Mouse (Mus musculus) E14TG2a.4 (cell line): ENCODE measurements around the gene Shisa6.

ENCODE experiments used
- H3K27me3 ChIP-seq: 2 replicates; pipeline ENCODE4 v1.6.1; 2014; ENCODE audit warnings: low read length, control low read depth; ENCODE audit not compliant: insufficient read depth
- H3K36me3 ChIP-seq: 2 replicates; pipeline ENCODE4 v1.6.1; 2014; ENCODE audit warnings: low read length, control low read depth; ENCODE audit not compliant: insufficient read depth
- H3K4me1 ChIP-seq: replicated peaks from 2 replicates; pipeline ENCODE4 v1.6.1; 2014; ENCODE audit warnings: low read depth, low read length, control low read depth
- H3K4me3 ChIP-seq: replicated peaks from 2 replicates; pipeline ENCODE4 v1.5.1; 2014; ENCODE audit warnings: mild to moderate bottlenecking, low read length
- H3K9me3 ChIP-seq: 2 replicates; pipeline ENCODE4 v1.6.1; 2014; ENCODE audit warnings: low read length, control low read depth
- CTCF ChIP-seq: conservative IDR thresholded peaks from 2 replicates; pipeline ENCODE4 v1.5.1; 2014; ENCODE audit warnings: low read length
- NANOG ChIP-seq: IDR thresholded peaks from 2 replicates; pipeline ENCODE4 v1.6.1; 2014; ENCODE audit warnings: borderline replicate concordance, low read length, mixed read lengths
- POU5F1 ChIP-seq: IDR thresholded peaks from 2 replicates; pipeline ENCODE4 v1.6.1; 2014; ENCODE audit warnings: low read length, borderline replicate concordance

Gene Shisa6

GRCm38 (mm10) chr11:66232891-66233290 lies 292.9 kb downstream of the Shisa6 start:
- Histone ChIP-seq H3K27me3 (no peaks in the 10 kb centered on the region), H3K4me1 (peaks cover 5% of the 10 kb centered on the region; the same call in 1 of the 2 replicates), H3K4me3 (no peak overlapping the region), H3K36me3 (no peaks in the 10 kb centered on the region), H3K9me3 (no peaks in the 10 kb centered on the region)
- no peak for TF ChIP-seq NANOG
- no peak for TF ChIP-seq POU5F1
- TF ChIP-seq CTCF: no peak

- Histone ChIP-seq H3K9me3 (no peaks in the 10 kb centered on the region), H3K4me1 (peaks cover 4% of the 10 kb centered on the region; the same call in 1 of the 2 replicates), H3K4me3 (no peak overlapping the region), H3K36me3 (no peaks in the 10 kb centered on the region), H3K27me3 (no peaks in the 10 kb centered on the region)
- TF ChIP-seq CTCF (no peak), POU5F1 (no peak), NANOG (no peak)
Observed at GRCm38 (mm10) chr11:66222133-66222532, 303.6 kb downstream of the Shisa6 start.

DNA sequence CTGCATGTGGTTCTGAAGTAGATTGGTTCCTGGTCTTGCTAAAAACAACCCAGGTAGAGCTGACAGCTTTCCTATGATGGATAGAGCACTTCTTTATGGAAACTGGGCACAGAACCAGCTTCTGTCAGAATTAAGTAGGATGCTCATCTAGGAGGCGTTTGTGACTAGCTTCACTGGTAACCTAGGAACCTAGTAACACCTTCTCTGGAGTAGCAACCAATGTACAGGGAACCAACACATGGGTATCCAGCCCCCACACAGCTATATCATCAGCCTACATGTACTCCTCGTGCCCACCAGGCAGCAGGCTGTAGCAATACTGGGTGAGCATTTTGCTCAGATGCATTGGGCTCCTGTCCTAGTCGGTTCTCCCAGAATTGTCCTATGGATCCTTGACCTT lies 307.3 kb downstream of the Shisa6 start:
- no peak for TF ChIP-seq CTCF
- TF ChIP-seq POU5F1: no peak
- no peak for TF ChIP-seq NANOG
- H3K4me3 ChIP-seq: no peak overlapping the region
- peaks cover 9% of the 10 kb centered on the region; the same call in 1 of the 2 replicates for H3K4me1 ChIP-seq
- no peaks in the 10 kb centered on the region for H3K9me3 ChIP-seq
- H3K36me3 ChIP-seq: no peaks in the 10 kb centered on the region
- H3K27me3 ChIP-seq: no peaks in the 10 kb centered on the region

- TF ChIP-seq CTCF: no peak
- TF ChIP-seq POU5F1: no peak
- TF ChIP-seq NANOG: no peak
- Histone ChIP-seq H3K4me3 (no peak overlapping the region), H3K4me1 (no peaks in the 10 kb centered on the region), H3K36me3 (no peaks in the 10 kb centered on the region), H3K9me3 (no peaks in the 10 kb centered on the region), H3K27me3 (no peaks in the 10 kb centered on the region)
Observed at GRCm38 (mm10) chr11:66188627-66189287, 337.0 kb downstream of the Shisa6 start.

- Histone ChIP-seq H3K9me3 (no peaks in the 10 kb centered on the region), H3K36me3 (no peaks in the 10 kb centered on the region), H3K4me3 (no peak overlapping the region), H3K27me3 (no peaks in the 10 kb centered on the region), H3K4me1 (no peaks in the 10 kb centered on the region)
- TF ChIP-seq POU5F1 (no peak), CTCF (no peak), NANOG (no peak)
Observed at GRCm38 (mm10) chr11:66188146-66188545, 337.6 kb downstream of the Shisa6 start.

- Histone ChIP-seq H3K4me3 (no peak overlapping the region), H3K4me1 (no peaks in the 10 kb centered on the region), H3K9me3 (no peaks in the 10 kb centered on the region), H3K36me3 (no peaks in the 10 kb centered on the region), H3K27me3 (no peaks in the 10 kb centered on the region)
- TF ChIP-seq CTCF (no peak), POU5F1 (no peak), NANOG (no peak)
Observed at GRCm38 (mm10) chr11:66177781-66178180, 348.0 kb downstream of the Shisa6 start.

DNA sequence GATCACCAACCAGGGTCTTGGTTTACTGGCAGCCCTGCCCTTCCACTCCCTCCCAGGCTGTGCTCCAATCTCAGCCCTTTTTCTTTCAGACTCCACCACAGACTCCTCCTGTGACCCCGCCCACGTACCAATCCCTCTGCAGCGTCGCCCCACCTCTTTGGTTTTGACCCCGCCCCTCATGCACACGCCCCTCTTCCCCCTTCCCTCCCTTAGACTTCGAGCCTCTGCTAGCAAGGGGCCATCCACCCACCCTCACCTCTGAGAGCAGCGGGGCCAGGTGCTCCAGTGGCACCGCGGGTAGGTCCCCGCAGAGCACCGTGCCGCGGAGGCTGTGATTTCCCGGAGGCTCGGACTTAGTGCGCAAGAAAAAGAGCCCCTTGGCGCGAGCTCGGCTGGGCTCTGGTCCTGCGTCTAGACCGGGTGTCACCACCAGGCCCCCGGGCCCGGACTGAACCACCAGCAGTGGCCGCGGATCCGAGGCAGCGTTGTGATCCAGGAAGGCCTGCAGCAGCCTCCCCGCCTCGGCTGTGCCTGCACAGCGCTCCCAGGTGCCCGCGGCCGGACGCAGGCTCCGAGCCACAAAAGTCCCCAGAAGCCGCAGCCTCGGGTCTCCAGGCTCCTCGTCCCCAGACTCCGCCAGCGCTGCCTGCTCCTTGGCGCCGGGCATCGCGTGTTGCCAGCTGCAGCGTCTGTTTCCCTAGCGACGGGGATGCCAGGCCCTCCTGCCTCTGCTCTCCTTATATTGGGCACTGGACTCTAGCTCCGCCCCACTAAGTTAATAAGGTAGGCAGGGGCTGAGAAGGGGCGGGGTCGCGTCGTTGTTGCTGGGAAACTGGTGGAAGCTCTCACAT lies 357.7 kb downstream of the Shisa6 start, which contains the start of gene Dnah9:
Gene Dnah9 (minus strand): TSS at position 751 of the 851 bp plus-strand sequence.
- Histone ChIP-seq H3K4me3 (peak within 1 kb of the TSS; percentile 92), H3K27me3 (no peaks in the 10 kb centered on the region), H3K4me1 (peaks cover 7% of the 10 kb centered on the region), H3K36me3 (no peaks in the 10 kb centered on the region), H3K9me3 (no peaks in the 10 kb centered on the region)
- no peak for TF ChIP-seq CTCF
- TF ChIP-seq POU5F1: no peak
- no peak for TF ChIP-seq NANOG

DNA sequence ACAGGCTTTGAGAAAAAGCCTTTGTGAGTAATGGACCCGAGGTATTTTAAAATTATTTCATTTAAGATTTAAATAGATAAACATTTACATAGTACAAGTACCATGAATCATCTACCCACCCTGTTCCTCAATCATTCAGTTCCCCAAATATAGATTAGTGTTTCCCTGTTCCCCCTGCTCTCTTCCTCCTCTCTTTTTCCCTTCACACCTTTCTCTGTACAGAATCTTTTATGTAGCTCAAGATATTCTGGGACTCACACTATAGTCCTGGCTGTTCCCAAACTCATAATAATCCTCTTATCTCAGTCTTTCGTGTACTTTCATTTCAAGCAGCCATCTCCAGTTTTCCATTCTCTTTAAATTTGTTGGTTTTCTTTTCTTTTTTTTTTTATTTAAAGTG lies 361.7 kb downstream of the Shisa6 start:
- no peak for TF ChIP-seq CTCF
- no peak for TF ChIP-seq NANOG
- TF ChIP-seq POU5F1: no peak
- Histone ChIP-seq H3K4me3 (no peak overlapping the region), H3K36me3 (no peaks in the 10 kb centered on the region), H3K9me3 (no peaks in the 10 kb centered on the region), H3K27me3 (no peaks in the 10 kb centered on the region), H3K4me1 (peaks cover 7% of the 10 kb centered on the region)
